Mouse (Mus musculus) neural tube, embryonic 15.5 days (tissue): ENCODE data around the gene Astn1. TPM values are rescaled to one million over a fixed set of nuclear protein-coding genes. Genes with fewer than 3 reads are reported as not detected.

Experiments
- ATAC-seq: fragments of 200-750 bp; cut with Nextera tagmentation; 2 replicates; pipeline ENCODE4 v1.8.0; 2017; ENCODE audit warnings: mild to moderate bottlenecking, moderate TSS enrichment, moderate library complexity; ENCODE audit not compliant: low FRiP score
- H3K27ac ChIP-seq: fragments of 300-500 bp; sonication (generic); replicated peaks from 2 replicates; pipeline ENCODE4 v1.5.1; 2015; ENCODE audit warnings: mild to moderate bottlenecking, inconsistent platforms
- H3K27me3 ChIP-seq: fragments of 300-500 bp; sonication (generic); replicated peaks from 2 replicates; pipeline ENCODE4 v1.6.1; 2015; ENCODE audit warnings: inconsistent platforms
- H3K36me3 ChIP-seq: fragments of 300-500 bp; sonication (generic); 2 replicates; pipeline ENCODE4 v1.6.1; 2015; ENCODE audit warnings: inconsistent platforms
- H3K4me1 ChIP-seq: fragments of 300-500 bp; sonication (generic); 2 replicates; pipeline ENCODE4 v1.6.1; 2015; ENCODE audit warnings: inconsistent platforms
- H3K4me2 ChIP-seq: fragments of 300-500 bp; sonication (generic); 2 replicates; pipeline ENCODE4 v1.6.1; 2015; ENCODE audit warnings: inconsistent platforms, mild to moderate bottlenecking, moderate library complexity
- H3K4me3 ChIP-seq: fragments of 300-500 bp; sonication (generic); replicated peaks from 2 replicates; pipeline ENCODE4 v1.5.1; 2015; ENCODE audit warnings: mild to moderate bottlenecking, inconsistent platforms
- H3K9ac ChIP-seq: fragments of 300-500 bp; sonication (generic); replicated peaks from 2 replicates; pipeline ENCODE4 v1.6.1; 2015; ENCODE audit warnings: mild to moderate bottlenecking, inconsistent platforms
- H3K9me3 ChIP-seq: fragments of 300-500 bp; sonication (generic); replicated peaks from 2 replicates; pipeline ENCODE4 v1.6.1; 2016; ENCODE audit warnings: inconsistent platforms
- WGBS: fragments of 180-500 bp; shearing (Covaris S2); methylation state at CpG from one replicate; pipeline ENCODE4 v1.1.7; 2015; ENCODE audit warnings: mixed read lengths; 5-methylcytosine and 5-hydroxymethylcytosine counted together
- microRNA counts: library from miRNA; unstranded; fragments of <30 nt; microRNA quantifications from one replicate; lab custom pipeline; 2016
- microRNA-seq: library from miRNA; unstranded; fragments of <30 nt; microRNA quantifications from one replicate; pipeline ENCODE4, GENCODE M21; 2017
- polyA plus RNA-seq: library from polyadenylated mRNA; unstranded; fragments of >200 nt; fragmentation: Nextera tagmentation; extraction: Ambion mirVana; gene quantifications from 2 replicates; pipeline ENCODE4 v1.2.1, GENCODE M21; 2015

The Astn1 gene
- polyA plus RNA-seq, 1 experiment from 2014 or later, result 39.5 TPM

DNA sequence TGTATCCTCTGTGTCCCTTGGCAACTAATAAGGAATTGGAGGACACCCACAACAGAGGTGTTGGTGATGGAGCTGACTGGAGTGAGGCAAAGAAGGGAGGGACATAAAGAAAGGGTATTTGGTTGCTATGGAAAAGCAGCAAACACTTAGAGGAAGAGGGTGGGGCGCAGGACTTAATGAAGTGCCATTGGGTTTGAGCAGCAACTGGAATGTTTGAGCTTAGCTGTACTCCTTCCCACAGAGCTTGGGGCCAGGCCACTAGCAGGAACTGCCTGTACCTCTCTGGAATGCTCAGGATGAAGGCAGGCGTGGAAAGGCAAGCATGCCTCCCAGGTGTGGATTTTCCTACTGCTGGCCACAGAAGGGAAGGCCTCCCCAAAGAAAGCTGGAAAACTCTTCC, 337.2 kb downstream of the Astn1 start:
- no peak overlapping the region for H3K27ac ChIP-seq
- H3K9ac ChIP-seq, result no peak overlapping the region
- no peak overlapping the region for H3K4me3 ChIP-seq
- no peaks in the 10 kb centered on the region for H3K9me3 ChIP-seq
- no peak overlapping the region for H3K4me2 ChIP-seq
- no peaks in the 10 kb centered on the region for H3K27me3 ChIP-seq
- ATAC-seq, result no peak
- WGBS, result 91% methylated on average over 2 of the region's 2 CpGs
- no peaks in the 10 kb centered on the region for H3K36me3 ChIP-seq
- no peaks in the 10 kb centered on the region for H3K4me1 ChIP-seq

DNA sequence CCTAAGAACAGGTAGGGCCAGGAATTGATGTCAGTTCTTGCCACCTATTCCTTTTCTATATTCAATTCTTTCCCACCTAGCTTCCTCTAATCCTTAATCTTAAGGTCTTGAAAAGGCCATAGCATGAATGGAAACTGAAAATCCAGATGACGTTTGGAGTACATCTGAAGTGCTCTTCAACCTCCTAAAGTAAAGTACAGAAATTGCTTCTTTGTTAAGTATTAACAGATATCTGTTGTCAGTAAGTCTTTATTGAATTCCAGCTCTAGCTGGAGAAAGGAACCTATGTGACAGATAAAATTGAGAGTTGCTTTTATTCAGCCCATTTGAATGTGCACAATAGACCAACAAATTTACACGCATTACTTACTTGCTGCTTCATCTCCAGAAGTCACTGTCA, 338.1 kb downstream of the Astn1 start:
- ATAC-seq, result no peak

DNA sequence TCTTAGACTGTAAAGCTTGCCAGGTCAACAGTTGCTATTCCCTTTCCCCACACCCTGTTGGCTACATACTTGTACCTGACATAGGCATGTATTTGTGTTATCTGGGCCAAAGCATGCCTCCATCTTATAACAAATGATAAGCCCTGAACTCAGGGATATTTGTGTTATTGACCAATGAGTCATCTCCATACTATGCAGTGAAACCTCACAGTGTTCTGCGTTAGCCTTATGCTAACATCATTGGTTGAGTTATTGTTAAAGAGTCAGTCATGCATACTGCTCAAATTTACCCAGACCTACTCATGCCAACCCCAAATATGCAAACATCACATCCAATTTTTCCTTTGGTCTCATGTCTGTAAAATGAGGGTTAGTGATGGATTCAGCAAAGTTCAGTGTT, 339.3 kb downstream of the Astn1 start:
- no peak for ATAC-seq
- Histone ChIP-seq H3K4me2 (no peak overlapping the region), H3K27ac (no peak overlapping the region), H3K9me3 (no peaks in the 10 kb centered on the region), H3K4me3 (no peak overlapping the region), H3K4me1 (no peaks in the 10 kb centered on the region), H3K36me3 (no peaks in the 10 kb centered on the region), H3K27me3 (no peaks in the 10 kb centered on the region), H3K9ac (no peak overlapping the region)
- 91% methylated on average over 1 of the region's 1 CpGs for WGBS

More for the DNA sequence above, 338.1 kb downstream of the Astn1 start:
- H3K27ac ChIP-seq, result no peak overlapping the region
- H3K9ac ChIP-seq, result no peak overlapping the region
- WGBS, result 69% methylated on average over 2 of the region's 2 CpGs
- H3K4me2 ChIP-seq, result no peak overlapping the region
- H3K4me3 ChIP-seq, result no peak overlapping the region
- H3K9me3 ChIP-seq, result no peaks in the 10 kb centered on the region
- no peaks in the 10 kb centered on the region for H3K27me3 ChIP-seq
- H3K4me1 ChIP-seq, result no peaks in the 10 kb centered on the region
- H3K36me3 ChIP-seq, result no peaks in the 10 kb centered on the region

DNA sequence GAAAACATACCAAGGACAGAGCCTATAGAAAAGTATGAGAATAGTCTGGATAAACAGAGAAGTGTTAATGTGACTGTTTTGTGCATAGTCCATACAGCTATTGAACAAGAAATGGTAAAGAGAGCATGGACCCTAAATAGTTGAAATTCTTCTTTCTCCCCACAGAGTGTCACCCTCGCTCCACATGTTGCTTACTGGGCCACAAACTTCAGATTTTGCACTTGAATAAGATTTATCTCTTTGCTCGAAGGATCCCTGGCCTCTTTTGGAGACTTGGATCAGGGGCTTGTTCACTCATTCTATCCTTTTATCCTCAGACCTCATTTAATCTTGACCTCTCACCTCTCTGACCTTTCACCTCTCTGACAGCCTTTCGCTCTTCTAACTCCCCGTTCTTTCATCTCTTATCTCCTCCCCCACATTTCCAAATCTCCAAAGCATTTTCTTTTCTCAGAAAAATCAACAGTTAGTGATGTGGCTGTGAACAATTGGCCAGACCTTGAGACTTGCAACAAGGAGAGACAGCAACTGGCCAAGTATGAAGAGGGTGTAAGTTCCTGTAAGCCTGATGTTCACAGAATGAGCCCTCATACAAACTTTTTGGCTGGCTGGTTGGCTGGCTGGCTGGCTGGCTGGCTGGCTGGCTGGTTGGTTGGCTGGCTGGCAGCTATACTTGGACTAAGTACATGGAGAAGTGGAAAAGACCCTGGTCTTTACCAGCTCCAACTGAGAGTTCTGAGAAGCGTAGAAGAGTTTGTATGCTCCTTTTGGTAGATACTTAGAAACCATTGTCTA, 351.4 kb downstream of the Astn1 start:
- Histone ChIP-seq H3K4me3 (no peak overlapping the region), H3K4me1 (no peaks in the 10 kb centered on the region), H3K9ac (no peak overlapping the region), H3K27ac (no peak overlapping the region), H3K9me3 (no peaks in the 10 kb centered on the region), H3K27me3 (no peaks in the 10 kb centered on the region), H3K36me3 (no peaks in the 10 kb centered on the region), H3K4me2 (no peak overlapping the region)
- 43% methylated on average over 5 of the region's 5 CpGs for WGBS
- no peak for ATAC-seq

DNA sequence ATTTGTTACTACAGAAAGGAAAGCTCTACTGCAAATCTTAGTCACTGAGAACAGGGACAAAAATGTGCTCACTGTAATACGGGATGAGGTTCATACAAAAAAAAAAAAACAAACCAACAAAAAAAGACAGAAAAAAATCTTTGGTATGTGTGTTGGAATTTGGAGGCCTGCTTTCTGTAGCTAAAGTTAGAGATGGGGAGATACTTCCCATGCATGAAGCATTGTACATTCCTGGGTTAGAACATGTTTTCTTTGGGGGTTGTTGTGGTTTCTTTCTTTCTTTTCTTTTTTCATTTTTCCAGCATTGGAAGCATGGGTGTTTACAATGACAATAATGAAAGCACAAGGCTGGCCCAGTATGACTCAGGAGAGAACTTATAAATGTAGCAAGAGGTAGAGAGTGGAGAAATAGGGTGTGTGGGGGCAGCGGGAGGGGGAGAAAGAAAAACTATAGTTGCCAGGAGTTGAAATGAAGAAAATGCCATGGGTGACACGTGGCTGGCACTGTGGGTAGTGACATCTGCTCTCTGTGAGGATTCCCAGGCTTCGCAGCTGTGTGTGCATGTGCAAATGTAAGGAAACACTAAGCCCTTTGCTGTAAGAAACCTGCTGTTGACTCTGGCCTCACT, 370.9 kb downstream of the Astn1 start:
- Histone ChIP-seq H3K9me3 (no peaks in the 10 kb centered on the region), H3K4me3 (no peak overlapping the region), H3K9ac (no peak overlapping the region), H3K27me3 (no peaks in the 10 kb centered on the region), H3K4me1 (no peaks in the 10 kb centered on the region), H3K27ac (no peak overlapping the region), H3K4me2 (no peak overlapping the region), H3K36me3 (no peaks in the 10 kb centered on the region)
- ATAC-seq, result no peak
- WGBS, result 72% methylated on average over 4 of the region's 4 CpGs

DNA sequence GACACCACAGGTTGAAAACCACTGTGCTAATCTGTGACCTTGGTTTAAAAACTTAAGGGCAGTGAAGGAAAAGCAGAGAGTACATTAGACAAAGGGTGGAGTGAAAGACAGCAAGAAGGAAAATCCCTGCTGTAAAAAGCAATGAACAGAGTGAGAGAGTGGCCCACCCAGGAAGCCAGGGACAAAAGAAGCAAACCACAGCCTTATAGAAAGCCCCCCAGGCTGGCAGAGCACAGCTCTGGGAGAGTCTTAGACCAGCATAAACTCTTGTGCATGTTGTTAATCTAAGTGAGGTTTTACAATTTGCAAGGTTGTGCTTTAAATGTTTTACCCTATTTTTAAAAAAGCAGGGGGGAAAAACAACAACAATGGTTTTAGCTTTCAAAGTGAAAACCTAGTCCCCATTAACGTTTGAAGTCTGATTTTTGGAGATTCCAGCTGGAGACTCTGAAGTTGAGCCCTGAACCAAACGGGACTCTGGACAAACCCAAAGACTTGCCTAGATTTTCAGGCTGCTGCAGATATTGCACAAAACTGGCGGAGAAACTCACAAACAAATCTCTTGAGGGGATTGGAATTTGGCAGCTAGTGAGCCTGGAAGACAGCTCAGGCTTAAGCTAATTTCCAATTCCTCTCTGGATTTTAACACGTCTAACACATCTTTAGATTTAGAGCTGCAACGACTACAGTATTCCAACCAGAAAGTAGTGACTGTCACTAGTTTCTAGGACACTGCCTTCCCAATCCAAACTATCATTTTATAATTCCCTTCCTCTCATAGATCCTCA, 377.3 kb downstream of the Astn1 start:
- Histone ChIP-seq H3K4me1 (no peaks in the 10 kb centered on the region; the same call in 1 of the 2 replicates), H3K36me3 (no peaks in the 10 kb centered on the region), H3K27me3 (no peaks in the 10 kb centered on the region), H3K27ac (no peak overlapping the region), H3K9me3 (no peaks in the 10 kb centered on the region), H3K4me2 (no peak overlapping the region), H3K9ac (no peak overlapping the region), H3K4me3 (no peak overlapping the region)
- 39% methylated on average over 5 of the region's 5 CpGs for WGBS
- ATAC-seq, result no peak

DNA sequence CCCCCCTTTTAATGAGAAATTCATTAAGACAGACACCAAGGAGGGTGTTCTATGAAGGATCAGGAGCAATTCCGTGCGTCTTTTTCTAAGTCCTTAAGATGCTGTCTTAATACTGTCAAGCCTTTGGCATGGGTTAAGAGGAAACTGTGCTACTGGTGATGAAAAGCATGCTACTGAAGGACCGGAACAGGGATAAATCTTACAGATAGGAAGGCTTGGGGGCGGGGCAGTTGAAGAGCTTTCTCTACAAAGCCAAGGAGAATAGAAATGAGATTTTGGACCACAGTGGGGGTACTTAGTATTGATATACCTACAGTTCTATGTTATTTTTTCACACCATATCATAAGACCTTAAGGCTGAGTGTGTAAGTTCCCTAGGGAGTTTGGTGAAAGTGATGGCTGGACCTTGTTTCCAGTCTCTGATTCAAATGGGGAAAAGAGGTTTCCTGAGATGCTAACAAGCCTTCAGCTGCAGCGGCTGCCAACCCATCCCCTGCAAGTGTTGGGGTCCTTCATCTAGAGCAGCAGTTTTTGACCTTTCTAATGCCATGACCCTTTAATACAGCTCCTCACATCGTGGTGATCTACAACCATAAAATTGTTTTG, 378.2 kb downstream of the Astn1 start:
- ATAC-seq, result no peak
- Histone ChIP-seq H3K9ac (no peak overlapping the region), H3K27me3 (no peaks in the 10 kb centered on the region), H3K9me3 (no peaks in the 10 kb centered on the region), H3K4me2 (no peak overlapping the region), H3K27ac (no peak overlapping the region), H3K4me1 (no peaks in the 10 kb centered on the region; the same call in 1 of the 2 replicates), H3K36me3 (no peaks in the 10 kb centered on the region), H3K4me3 (no peak overlapping the region)
- 81% methylated on average over 6 of the region's 6 CpGs for WGBS

DNA sequence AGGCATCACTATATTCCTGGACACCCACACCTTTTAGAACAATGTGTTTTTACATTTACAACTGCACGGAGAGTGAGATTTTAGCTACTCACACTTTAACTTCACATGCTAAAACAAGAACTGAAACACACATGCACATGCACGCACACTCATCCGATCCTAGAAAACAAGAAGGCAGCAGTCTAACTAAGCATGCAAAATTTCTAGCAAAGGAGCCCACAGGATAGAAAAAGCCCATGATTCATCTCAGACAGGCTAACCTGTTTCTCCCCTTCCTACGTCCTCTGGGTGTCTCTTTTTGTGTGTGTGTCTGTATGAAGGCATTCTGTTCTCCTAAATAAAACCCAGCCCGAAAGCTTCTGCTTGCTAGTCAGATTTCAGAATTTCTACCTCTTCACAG, 378.9 kb downstream of the Astn1 start:
- H3K36me3 ChIP-seq, result no peaks in the 10 kb centered on the region
- H3K27ac ChIP-seq, result no peak overlapping the region
- no peaks in the 10 kb centered on the region; the same call in 1 of the 2 replicates for H3K4me1 ChIP-seq
- no peaks in the 10 kb centered on the region for H3K27me3 ChIP-seq
- ATAC-seq, result no peak
- no peak overlapping the region for H3K4me3 ChIP-seq
- no peak overlapping the region for H3K9ac ChIP-seq
- H3K9me3 ChIP-seq, result no peaks in the 10 kb centered on the region
- H3K4me2 ChIP-seq, result no peak overlapping the region
- 80% methylated on average over 5 of the region's 5 CpGs for WGBS

MicroRNAs encoded within 50 kb of the gene (microRNA counts, 519-probe panel; counts per million panel counts)
- microRNA mmu-miR-488 (lab: Ali Mortazavi, UCI), result 2,341 counts per million, percentile 52 among the panel's probes with 10 or more counts

Small RNA genes lying within 50 kb of the gene (microRNA-seq; reads per million reads assigned to microRNA genes)
- gene Mir488, result 98.1 reads per million, percentile 52 among the genes with 10 or more reads in this experiment

Other genes with a start within 250 kb of the Astn1 start
- gene Brinp2, start 5.9 kb upstream of the Astn1 start, polyA plus RNA-seq, result 24.9 and 27.0 TPM in 2 replicates